Mouse (Mus musculus) kidney, postnatal 0 days (tissue): Measurements from ENCODE around the gene Etv5. TPM values are rescaled to one million over a fixed set of nuclear protein-coding genes. Genes with fewer than 3 reads are reported as not detected.

Experiments used
- ATAC-seq: fragments of 200-750 bp; cut with Nextera tagmentation; replicated peaks from 2 replicates; pipeline ENCODE4 v1.8.0; 2017; ENCODE audit warnings: low read depth, moderate number of reproducible peaks, moderate TSS enrichment, moderate library complexity; ENCODE audit not compliant: low FRiP score
- DNase-seq: peaks from one replicate; pipeline ENCODE4 v3.0.0-alpha.2; 2016; ENCODE audit warnings: low spot score
- H3K27ac ChIP-seq: fragments of 300-500 bp; sonication (generic); 2 replicates; pipeline ENCODE4 v1.5.1; 2014; ENCODE audit warnings: mild to moderate bottlenecking
- H3K27me3 ChIP-seq: fragments of 300-500 bp; sonication (generic); 2 replicates; pipeline ENCODE4 v1.6.1; 2014; ENCODE audit warnings: low read length, mixed read lengths; ENCODE audit not compliant: insufficient read depth
- H3K36me3 ChIP-seq: fragments of 300-500 bp; sonication (generic); 2 replicates; pipeline ENCODE4 v1.6.1; 2014; ENCODE audit warnings: low read length, mixed read lengths; ENCODE audit not compliant: insufficient read depth
- H3K4me1 ChIP-seq: fragments of 300-500 bp; sonication (generic); replicated peaks from 2 replicates; pipeline ENCODE4 v1.6.1; 2014; ENCODE audit warnings: antibody characterized with exemption, low read length, mixed read lengths; ENCODE audit not compliant: insufficient read depth
- H3K4me2 ChIP-seq: fragments of 300-500 bp; sonication (generic); 2 replicates; pipeline ENCODE4 v1.6.1; 2014; ENCODE audit warnings: mild to moderate bottlenecking, low read length, moderate library complexity, mixed read lengths
- H3K4me3 ChIP-seq: fragments of 300-500 bp; sonication (generic); replicated peaks from 2 replicates; pipeline ENCODE4 v1.5.1; 2014; ENCODE audit warnings: low read depth, low read length
- H3K9ac ChIP-seq: fragments of 300-500 bp; sonication (generic); 2 replicates; pipeline ENCODE4 v1.6.1; 2014; ENCODE audit warnings: low read depth, low read length
- H3K9me3 ChIP-seq: fragments of 300-500 bp; sonication (generic); replicated peaks from 2 replicates; pipeline ENCODE4 v1.6.1; 2016; ENCODE audit warnings: low read length, inconsistent platforms, mixed read lengths
- CTCF ChIP-seq: IDR thresholded peaks from 2 replicates; pipeline ENCODE4 v1.5.1; 2016; ENCODE audit warnings: antibody characterized with exemption, low read depth, mild to moderate bottlenecking, moderate library complexity
- WGBS: fragments of 180-500 bp; shearing (Covaris S2); extraction: QIAGEN DNeasy Blood & Tissue Kit; methylation state at CpG from one replicate; pipeline ENCODE4 v1.1.7; 2014; 5-methylcytosine and 5-hydroxymethylcytosine counted together
- polyA plus RNA-seq: library from polyadenylated mRNA; unstranded; fragments of >200 nt; fragmentation: Nextera tagmentation; extraction: Ambion mirVana; gene quantifications from 2 replicates; pipeline ENCODE4 v1.2.1, GENCODE M21; 2015

Gene Etv5
- polyA plus RNA-seq, 1 experiment from 2014 or later = 45.8 TPM

DNA sequence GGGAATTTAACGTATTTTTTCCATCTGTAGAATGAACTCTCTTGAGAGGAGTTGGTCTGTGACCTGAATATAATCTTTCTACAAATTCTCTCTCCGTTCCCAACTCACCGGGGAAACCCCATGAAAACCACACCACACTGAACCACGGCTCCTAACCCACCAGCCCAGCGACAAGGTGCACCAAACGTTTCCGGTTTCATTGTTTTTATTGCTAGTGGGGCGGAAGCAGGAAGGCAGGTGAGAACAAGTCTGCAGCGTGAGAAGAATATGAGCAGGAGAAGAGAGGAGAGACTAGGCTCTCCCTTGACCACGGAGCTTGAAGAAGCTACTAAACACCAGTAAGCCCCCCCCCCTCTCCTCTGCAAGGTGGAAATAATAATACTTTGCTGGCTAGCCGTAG, 26.9 kb upstream of the Etv5 start:
- no peak overlapping the region for H3K4me3 ChIP-seq
- no peak overlapping the region for H3K27ac ChIP-seq
- H3K4me1 ChIP-seq = no peaks in the 10 kb centered on the region
- 37% methylated on average over 11 of the region's 11 CpGs for WGBS
- ATAC-seq = no peak
- no peak overlapping the region for H3K4me2 ChIP-seq
- no peaks in the 10 kb centered on the region for H3K27me3 ChIP-seq
- no peak for DNase-seq
- no peak for TF ChIP-seq CTCF
- no peak overlapping the region for H3K9ac ChIP-seq
- H3K9me3 ChIP-seq = no peaks in the 10 kb centered on the region
- no peaks in the 10 kb centered on the region for H3K36me3 ChIP-seq

- Histone ChIP-seq H3K4me3 (no peak overlapping the region), H3K36me3 (no peaks in the 10 kb centered on the region), H3K4me1 (no peaks in the 10 kb centered on the region), H3K9ac (no peak overlapping the region), H3K27me3 (no peaks in the 10 kb centered on the region), H3K9me3 (no peaks in the 10 kb centered on the region), H3K27ac (no peak overlapping the region), H3K4me2 (no peak overlapping the region)
- no peak for TF ChIP-seq CTCF
- no peak for ATAC-seq
- DNase-seq = no peak
- 93% methylated on average over 3 of the region's 3 CpGs for WGBS
These were observed 22.7 kb upstream of the Etv5 start for GRCm38 (mm10) chr16:22462220-22462619.

GRCm38 (mm10) chr16:22461728-22462127, 22.2 kb upstream of the Etv5 start:
- no peaks in the 10 kb centered on the region for H3K27me3 ChIP-seq
- no peaks in the 10 kb centered on the region for H3K36me3 ChIP-seq
- WGBS = 71% methylated on average over 6 of the region's 6 CpGs
- TF ChIP-seq CTCF = no peak
- H3K27ac ChIP-seq = no peak overlapping the region
- no peaks in the 10 kb centered on the region for H3K9me3 ChIP-seq
- DNase-seq (no peak), ATAC-seq (no peak)
- no peak overlapping the region for H3K4me3 ChIP-seq
- no peak overlapping the region for H3K9ac ChIP-seq
- H3K4me1 ChIP-seq = no peaks in the 10 kb centered on the region
- H3K4me2 ChIP-seq = no peak overlapping the region

- WGBS = 73% methylated on average over 1 of the region's 1 CpGs
- no peak overlapping the region for H3K4me3 ChIP-seq
- no peak for TF ChIP-seq CTCF
- no peaks in the 10 kb centered on the region for H3K9me3 ChIP-seq
- no peak overlapping the region for H3K4me2 ChIP-seq
- H3K4me1 ChIP-seq = no peaks in the 10 kb centered on the region
- no peaks in the 10 kb centered on the region for H3K36me3 ChIP-seq
- ATAC-seq = no peak
- DNase-seq = no peak
- H3K27me3 ChIP-seq = no peaks in the 10 kb centered on the region
- H3K9ac ChIP-seq = no peak overlapping the region
- no peak overlapping the region for H3K27ac ChIP-seq
These were observed 21.4 kb upstream of the Etv5 start for GRCm38 (mm10) chr16:22460960-22461359.

DNA sequence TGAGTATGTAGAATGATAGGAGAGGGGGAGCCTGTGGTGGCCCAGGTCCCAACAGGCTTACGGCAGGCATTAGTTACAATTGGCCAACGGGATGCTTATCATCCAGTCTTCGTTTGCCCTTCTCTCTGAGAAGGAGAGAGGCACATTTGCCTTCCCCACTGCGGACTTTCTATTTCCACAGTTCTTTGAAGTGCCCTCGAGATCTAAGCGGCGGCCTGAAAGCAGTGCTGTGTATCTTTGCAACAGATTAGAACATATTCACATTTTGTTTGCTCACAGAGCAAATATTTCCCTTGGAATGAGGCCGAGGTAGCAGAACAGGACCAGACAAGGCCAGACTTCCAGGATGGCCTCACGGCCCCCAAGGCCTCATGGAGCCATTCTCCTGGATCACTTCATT, 12.6 kb upstream of the Etv5 start:
- Histone ChIP-seq H3K4me2 (no peak overlapping the region), H3K27me3 (no peaks in the 10 kb centered on the region), H3K27ac (no peak overlapping the region), H3K9ac (no peak overlapping the region), H3K36me3 (no peaks in the 10 kb centered on the region), H3K4me1 (no peaks in the 10 kb centered on the region), H3K9me3 (no peaks in the 10 kb centered on the region), H3K4me3 (no peak overlapping the region)
- no peak for DNase-seq
- WGBS = 84% methylated on average over 9 of the region's 9 CpGs
- TF ChIP-seq CTCF = no peak
- ATAC-seq = no peak

DNA sequence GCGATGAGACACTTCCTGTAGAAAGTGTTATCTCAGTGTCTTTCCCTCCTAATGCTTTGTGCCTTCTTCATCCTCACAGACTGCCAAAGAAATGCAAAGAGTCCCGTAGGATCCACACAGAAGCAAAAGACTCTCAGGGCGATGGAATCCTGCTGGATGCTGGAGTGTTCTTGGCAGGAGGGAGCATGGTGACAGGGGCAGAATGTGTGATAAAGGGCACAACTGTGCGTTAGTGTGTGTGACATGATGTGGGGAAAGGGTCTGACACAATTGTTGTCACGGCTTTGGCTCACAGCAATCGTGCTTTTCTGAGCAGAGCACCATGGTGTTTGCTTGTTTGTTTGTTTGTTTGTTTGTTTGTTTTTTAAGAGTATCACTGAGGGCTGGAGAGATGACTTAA, 8.6 kb upstream of the Etv5 start:
- H3K4me3 ChIP-seq = no peak overlapping the region
- no peak overlapping the region for H3K4me2 ChIP-seq
- H3K36me3 ChIP-seq = no peaks in the 10 kb centered on the region
- DNase-seq (no peak), ATAC-seq (no peak)
- no peak overlapping the region for H3K9ac ChIP-seq
- WGBS = 81% methylated on average over 6 of the region's 6 CpGs
- no peaks in the 10 kb centered on the region for H3K27me3 ChIP-seq
- no peak overlapping the region for H3K27ac ChIP-seq
- no peak for TF ChIP-seq CTCF
- H3K4me1 ChIP-seq = no peaks in the 10 kb centered on the region
- no peaks in the 10 kb centered on the region for H3K9me3 ChIP-seq

DNA sequence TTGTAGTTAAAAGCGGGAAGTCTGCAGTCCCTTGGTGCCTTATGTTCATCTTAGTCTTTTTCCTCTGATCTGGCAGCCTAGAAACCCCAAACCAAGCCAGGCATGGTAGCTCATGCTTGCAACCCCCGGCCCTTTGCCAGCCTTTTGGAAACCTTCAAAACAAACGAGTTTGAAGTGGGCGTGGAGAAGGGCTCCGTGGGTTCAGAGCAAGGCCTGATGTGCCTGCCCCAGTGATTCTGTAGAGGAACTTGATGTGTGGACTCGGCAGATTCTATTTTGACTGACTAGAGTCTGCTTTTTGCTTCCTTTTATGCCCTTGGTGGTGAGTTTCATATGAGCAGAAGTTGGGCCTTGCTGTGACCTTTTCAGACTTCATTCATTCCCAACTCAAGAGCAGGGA, 5.3 kb upstream of the Etv5 start:
- H3K27ac ChIP-seq = no peak overlapping the region
- no peak for TF ChIP-seq CTCF
- H3K36me3 ChIP-seq = no peaks in the 10 kb centered on the region
- WGBS = 51% methylated on average over 6 of the region's 6 CpGs
- peaks cover 13% of the 10 kb centered on the region; the same call in 1 of the 2 replicates for H3K4me1 ChIP-seq
- H3K4me2 ChIP-seq = no peak overlapping the region
- H3K9me3 ChIP-seq = no peaks in the 10 kb centered on the region
- ATAC-seq (no peak), DNase-seq (no peak)
- H3K4me3 ChIP-seq = no peak overlapping the region
- no peak overlapping the region for H3K9ac ChIP-seq
- H3K27me3 ChIP-seq = no peaks in the 10 kb centered on the region
